Mouse (Mus musculus) gastrocnemius, adult 2 months (tissue): ENCODE measurements around the gene Cdon. TPM values are rescaled to one million over a fixed set of nuclear protein-coding genes. Genes with fewer than 3 reads are reported as not detected.
A peak's percentile ranks its signal among the peaks of the same experiment; 100 is the strongest.

Source experiments
- DNase-seq: peaks from one replicate; pipeline ENCODE4 v3.0.0; 2022
- H3K27ac ChIP-seq: fragments of 200-600 bp; 2 replicates; pipeline ENCODE4 v1.8.1; 2022; ENCODE audit warnings: mild to moderate bottlenecking
- H3K4me3 ChIP-seq: fragments of 200-600 bp; 2 replicates; pipeline ENCODE4 v1.8.1; 2022; ENCODE audit warnings: mild to moderate bottlenecking, moderate library complexity
- CTCF ChIP-seq: fragments of 200-600 bp; IDR thresholded peaks from 2 replicates; pipeline ENCODE4 v1.8.1; 2022; ENCODE audit warnings: antibody characterized with exemption, mild to moderate bottlenecking, moderate library complexity
- intact Hi-C: fragments of 180-260 bp; cut with DNase I; formaldehyde crosslinking; loops from one replicate; pipeline ENCODE4 v1.15.1; 2025
- total RNA-seq, 2 experiments: library from RNA; stranded (reverse); gene quantifications; 2 replicates each; pipeline ENCODE4 v1.2.3; 2021

The Cdon gene
- total RNA-seq, 2 experiments from 2014 or later = 12.4 to 12.9 TPM

GRCm38 (mm10) chr9:35443618-35444511 lies 22.9 kb downstream of the Cdon start:
- Histone ChIP-seq H3K27ac (no peak overlapping the region), H3K4me3 (no peak overlapping the region)
- intact Hi-C loops = no loop called here

GRCm38 (mm10) chr9:35444512-35444886 lies 23.6 kb downstream of the Cdon start:
- no peak for DNase-seq
- no peak for TF ChIP-seq CTCF
- Histone ChIP-seq H3K4me3 (no peak overlapping the region), H3K27ac (no peak overlapping the region)
- intact Hi-C loops = no loop called here

More at GRCm38 (mm10) chr9:35443618-35444511, 22.9 kb downstream of the Cdon start:
- no peak for DNase-seq
- TF ChIP-seq CTCF = no peak

- no peak for TF ChIP-seq CTCF
- DNase-seq = no peak
- Histone ChIP-seq H3K4me3 (no peak overlapping the region), H3K27ac (no peak overlapping the region)
- intact Hi-C loops = no loop called here
Observed at GRCm38 (mm10) chr9:35446916-35447315, 26.0 kb downstream of the Cdon start.

- Histone ChIP-seq H3K27ac (no peak overlapping the region), H3K4me3 (no peak overlapping the region)
- no peak for TF ChIP-seq CTCF
- intact Hi-C loops = no loop called here
- DNase-seq = no peak
Observed at GRCm38 (mm10) chr9:35453311-35453710, 32.4 kb downstream of the Cdon start.

- no peak for TF ChIP-seq CTCF
- DNase-seq = no peak
- Histone ChIP-seq H3K4me3 (no peak overlapping the region), H3K27ac (no peak overlapping the region)
- intact Hi-C loops = no loop called here
Observed at GRCm38 (mm10) chr9:35459594-35459993, 38.7 kb downstream of the Cdon start.

GRCm38 (mm10) chr9:35467264-35467817 lies 46.4 kb downstream of the Cdon start:
- peak overlapping the region; percentile 16; the same call in 1 of the 2 replicates for H3K27ac ChIP-seq

GRCm38 (mm10) chr9:35468913-35469312 lies 48.0 kb downstream of the Cdon start:
- Histone ChIP-seq H3K4me3 (no peak overlapping the region), H3K27ac (no peak overlapping the region)
- no peak for DNase-seq
- TF ChIP-seq CTCF = no peak
- intact Hi-C loops = no loop called here

More at GRCm38 (mm10) chr9:35467264-35467817, 46.4 kb downstream of the Cdon start:
- no peak for DNase-seq
- H3K4me3 ChIP-seq = no peak overlapping the region
- intact Hi-C loops = no loop called here
- TF ChIP-seq CTCF = no peak

GRCm38 (mm10) chr9:35474104-35474724 lies 53.3 kb downstream of the Cdon start:
- Histone ChIP-seq H3K4me3 (no peak overlapping the region), H3K27ac (no peak overlapping the region)
- intact Hi-C loops = no loop called here
- TF ChIP-seq CTCF = no peak
- no peak for DNase-seq

GRCm38 (mm10) chr9:35475394-35475793 lies 54.5 kb downstream of the Cdon start:
- no peak for TF ChIP-seq CTCF
- Histone ChIP-seq H3K4me3 (no peak overlapping the region), H3K27ac (no peak overlapping the region)
- intact Hi-C loops = loop anchor here (5.0 kb wide), 1 partner anchor 48 kb away; no protein-coding TSS in a partner anchor
- no peak for DNase-seq

GRCm38 (mm10) chr9:35479456-35479855 lies 58.5 kb downstream of the Cdon start:
- no peak for TF ChIP-seq CTCF
- no peak overlapping the region for H3K4me3 ChIP-seq
- intact Hi-C loops = loop anchor here (5.0 kb wide), 1 partner anchor 52 kb away; no protein-coding TSS in a partner anchor

GRCm38 (mm10) chr9:35482014-35482898 lies 61.3 kb downstream of the Cdon start:
- no peak for DNase-seq
- Histone ChIP-seq H3K4me3 (no peak overlapping the region), H3K27ac (no peak overlapping the region)
- TF ChIP-seq CTCF = no peak
- intact Hi-C loops = no loop called here

More at GRCm38 (mm10) chr9:35479456-35479855, 58.5 kb downstream of the Cdon start:
- no peak overlapping the region for H3K27ac ChIP-seq
- no peak for DNase-seq

GRCm38 (mm10) chr9:35483949-35484348 lies 63.0 kb downstream of the Cdon start:
- Histone ChIP-seq H3K4me3 (no peak overlapping the region), H3K27ac (no peak overlapping the region)
- TF ChIP-seq CTCF = no peak
- intact Hi-C loops = no loop called here
- DNase-seq = no peak
